Mouse (Mus musculus): ENCODE data around the gene Pbld1. TPM values are rescaled to one million over a fixed set of nuclear protein-coding genes. Genes with fewer than 3 reads are reported as not detected.

The Pbld1 gene
- polyA plus RNA-seq, 1 experiment = 0.31 TPM

GRCm38 (mm10) chr10:63032267-63032666 lies 27.7 kb upstream of the Pbld1 start:
- Histone ChIP-seq H3K27me3 (ENCODE audit: control insufficient read depth, insufficient read depth, insufficient read length) (no peaks in the 10 kb centered on the region), H3K4me3 (no peak overlapping the region), H3ac (ENCODE audit: control insufficient read depth, insufficient read length) (no peak overlapping the region), H3K36me3 (ENCODE audit: control insufficient read depth, insufficient read depth) (no peaks in the 10 kb centered on the region), H3K79me2 (ENCODE audit: control insufficient read depth, insufficient read depth) (no peaks in the 10 kb centered on the region), H3K4me2 (ENCODE audit: low read depth) (no peak overlapping the region)
- TF ChIP-seq SRF (IDR thresholded peaks at IDR 0.05; ENCODE audit: control insufficient read depth, insufficient read length, low read depth) (no peak), POLR2AphosphoS2 (IDR thresholded peaks at IDR 0.05; ENCODE audit: insufficient read length, low read depth) (no peak), REST (IDR thresholded peaks at IDR 0.05; ENCODE audit: insufficient read depth, insufficient read length) (no peak), USF1 (IDR thresholded peaks at IDR 0.05; ENCODE audit: low read depth) (no peak)

GRCm38 (mm10) chr10:63032956-63033355 lies 27.0 kb upstream of the Pbld1 start:
- TF ChIP-seq TCF12 (IDR thresholded peaks at IDR 0.05; ENCODE audit: insufficient read depth, poor library complexity, severe bottlenecking) (no peak), E2F4 (IDR thresholded peaks at IDR 0.05; ENCODE audit: insufficient read depth) (no peak), USF1 (IDR thresholded peaks at IDR 0.05; ENCODE audit: low read depth) (no peak), CEBPB (IDR thresholded peaks at IDR 0.05; ENCODE audit: insufficient read depth, poor library complexity, severe bottlenecking) (no peak), TCF3 (IDR thresholded peaks at IDR 0.05; ENCODE audit: insufficient read length, low read depth) (no peak), MYOG (IDR thresholded peaks at IDR 0.05; ENCODE audit: control insufficient read depth in 1 of 3, insufficient read depth in 1 of 3, insufficient read length in 2 of 3, low read depth in 2 of 3) (no peak), MAX (IDR thresholded peaks at IDR 0.05; ENCODE audit: low read depth) (no peak), MYOD1 (IDR thresholded peaks at IDR 0.05; ENCODE audit: control insufficient read depth in 1 of 3, insufficient read length in 2 of 3, low read depth in 2 of 3) (no peak), REST (IDR thresholded peaks at IDR 0.05; ENCODE audit: insufficient read depth, insufficient read length) (no peak), POLR2A (IDR thresholded peaks at IDR 0.05; ENCODE audit: insufficient read length, low read depth) (no peak), SRF (IDR thresholded peaks at IDR 0.05; ENCODE audit: control insufficient read depth, insufficient read length, low read depth) (no peak)
- H3K27me3 ChIP-seq (ENCODE audit: control insufficient read depth, insufficient read depth, insufficient read length) = no peaks in the 10 kb centered on the region
- no peaks in the 10 kb centered on the region for H3K79me2 ChIP-seq (ENCODE audit: control insufficient read depth, insufficient read depth)
- no peaks in the 10 kb centered on the region for H3K36me3 ChIP-seq (ENCODE audit: control insufficient read depth, insufficient read depth)
- H3K4me3 ChIP-seq = no peak overlapping the region
- no peak overlapping the region for H3ac ChIP-seq (ENCODE audit: control insufficient read depth, insufficient read length)
- H3K4me2 ChIP-seq (ENCODE audit: low read depth) = no peak overlapping the region

GRCm38 (mm10) chr10:63038571-63039320 lies 21.2 kb upstream of the Pbld1 start:
- no peak overlapping the region for H3K4me2 ChIP-seq (ENCODE audit: low read depth)
- H3K36me3 ChIP-seq (ENCODE audit: control insufficient read depth, insufficient read depth) = no peaks in the 10 kb centered on the region
- no peaks in the 10 kb centered on the region for H3K79me2 ChIP-seq (ENCODE audit: control insufficient read depth, insufficient read depth)
- no peak for TF ChIP-seq TCF3 (IDR thresholded peaks at IDR 0.05; ENCODE audit: insufficient read length, low read depth)
- no peak for TF ChIP-seq CEBPB (IDR thresholded peaks at IDR 0.05; ENCODE audit: insufficient read depth, poor library complexity, severe bottlenecking)
- TF ChIP-seq POLR2AphosphoS2 (IDR thresholded peaks at IDR 0.05; ENCODE audit: insufficient read length, low read depth) = no peak
- TF ChIP-seq MYOG (IDR thresholded peaks at IDR 0.05; ENCODE audit: control insufficient read depth in 1 of 3, insufficient read depth in 1 of 3, insufficient read length in 2 of 3, low read depth in 2 of 3) = no peak
- TF ChIP-seq TCF12 (IDR thresholded peaks at IDR 0.05; ENCODE audit: insufficient read depth, poor library complexity, severe bottlenecking) = no peak
- no peak for TF ChIP-seq SRF (IDR thresholded peaks at IDR 0.05; ENCODE audit: control insufficient read depth, insufficient read length, low read depth)
- no peak for TF ChIP-seq MAX (IDR thresholded peaks at IDR 0.05; ENCODE audit: low read depth)
- TF ChIP-seq MYOD1 (IDR thresholded peaks at IDR 0.05; ENCODE audit: control insufficient read depth in 1 of 3, insufficient read length in 2 of 3, low read depth in 2 of 3) = no peak
- TF ChIP-seq POLR2A (IDR thresholded peaks at IDR 0.05; ENCODE audit: insufficient read length, low read depth) = no peak
- no peak for TF ChIP-seq REST (IDR thresholded peaks at IDR 0.05; ENCODE audit: insufficient read depth, insufficient read length)
- no peak for TF ChIP-seq E2F4 (IDR thresholded peaks at IDR 0.05; ENCODE audit: insufficient read depth)
- TF ChIP-seq USF1 (IDR thresholded peaks at IDR 0.05; ENCODE audit: low read depth) = no peak
- no peaks in the 10 kb centered on the region for H3K27me3 ChIP-seq (ENCODE audit: control insufficient read depth, insufficient read depth, insufficient read length)
- H3K4me3 ChIP-seq = no peak overlapping the region
- H3ac ChIP-seq (ENCODE audit: control insufficient read depth, insufficient read length) = no peak overlapping the region

- Histone ChIP-seq H3ac (ENCODE audit: control insufficient read depth, insufficient read length) (no peak overlapping the region), H3K4me3 (no peak overlapping the region), H3K4me2 (ENCODE audit: low read depth) (no peak overlapping the region), H3K27me3 (ENCODE audit: control insufficient read depth, insufficient read depth, insufficient read length) (no peaks in the 10 kb centered on the region), H3K79me2 (ENCODE audit: control insufficient read depth, insufficient read depth) (no peaks in the 10 kb centered on the region), H3K36me3 (ENCODE audit: control insufficient read depth, insufficient read depth) (no peaks in the 10 kb centered on the region)
- TF ChIP-seq REST (IDR thresholded peaks at IDR 0.05; ENCODE audit: insufficient read depth, insufficient read length) (no peak), CEBPB (IDR thresholded peaks at IDR 0.05; ENCODE audit: insufficient read depth, poor library complexity, severe bottlenecking) (no peak), MYOD1 (IDR thresholded peaks at IDR 0.05; ENCODE audit: control insufficient read depth in 1 of 3, insufficient read length in 2 of 3, low read depth in 2 of 3) (no peak), E2F4 (IDR thresholded peaks at IDR 0.05; ENCODE audit: insufficient read depth) (no peak), POLR2AphosphoS2 (IDR thresholded peaks at IDR 0.05; ENCODE audit: insufficient read length, low read depth) (no peak)
Measured at GRCm38 (mm10) chr10:63039867-63040628, 19.9 kb upstream of the Pbld1 start.

GRCm38 (mm10) chr10:63043154-63043553 lies 16.8 kb upstream of the Pbld1 start:
- no peaks in the 10 kb centered on the region for H3K36me3 ChIP-seq (ENCODE audit: control insufficient read depth, insufficient read depth)
- no peak overlapping the region for H3K4me2 ChIP-seq (ENCODE audit: low read depth)
- no peaks in the 10 kb centered on the region for H3K27me3 ChIP-seq (ENCODE audit: control insufficient read depth, insufficient read depth, insufficient read length)
- H3ac ChIP-seq (ENCODE audit: control insufficient read depth, insufficient read length) = no peak overlapping the region
- TF ChIP-seq MAX (IDR thresholded peaks at IDR 0.05; ENCODE audit: low read depth) (no peak), SRF (IDR thresholded peaks at IDR 0.05; ENCODE audit: control insufficient read depth, insufficient read length, low read depth) (no peak), TCF12 (IDR thresholded peaks at IDR 0.05; ENCODE audit: insufficient read depth, poor library complexity, severe bottlenecking) (no peak), POLR2A (IDR thresholded peaks at IDR 0.05; ENCODE audit: insufficient read length, low read depth) (no peak), MYOG (IDR thresholded peaks at IDR 0.05; ENCODE audit: control insufficient read depth in 1 of 3, insufficient read depth in 1 of 3, insufficient read length in 2 of 3, low read depth in 2 of 3) (no peak), E2F4 (IDR thresholded peaks at IDR 0.05; ENCODE audit: insufficient read depth) (no peak), REST (IDR thresholded peaks at IDR 0.05; ENCODE audit: insufficient read depth, insufficient read length) (no peak), CEBPB (IDR thresholded peaks at IDR 0.05; ENCODE audit: insufficient read depth, poor library complexity, severe bottlenecking) (no peak), POLR2AphosphoS2 (IDR thresholded peaks at IDR 0.05; ENCODE audit: insufficient read length, low read depth) (no peak), USF1 (IDR thresholded peaks at IDR 0.05; ENCODE audit: low read depth) (no peak), TCF3 (IDR thresholded peaks at IDR 0.05; ENCODE audit: insufficient read length, low read depth) (no peak), MYOD1 (IDR thresholded peaks at IDR 0.05; ENCODE audit: control insufficient read depth in 1 of 3, insufficient read length in 2 of 3, low read depth in 2 of 3) (no peak)
- H3K4me3 ChIP-seq = no peak overlapping the region
- H3K79me2 ChIP-seq (ENCODE audit: control insufficient read depth, insufficient read depth) = no peaks in the 10 kb centered on the region
